Mouse (Mus musculus) midbrain, embryonic 10.5 days (tissue): ENCODE measurements around the gene Slc25a22. TPM values are rescaled to one million over a fixed set of nuclear protein-coding genes. Genes with fewer than 3 reads are reported as not detected.

Experiments
- DNase-seq: peaks from one replicate; pipeline ENCODE4 v3.0.0-alpha.2; 2017; ENCODE audit warnings: low spot score
- H3K27ac ChIP-seq: fragments of 300-500 bp; sonication (generic); replicated peaks from 2 replicates; pipeline ENCODE4 v1.5.1; 2016; ENCODE audit warnings: mild to moderate bottlenecking
- H3K27me3 ChIP-seq: fragments of 300-500 bp; sonication (generic); 2 replicates; pipeline ENCODE4 v1.6.1; 2016; ENCODE audit warnings: low read depth, mild to moderate bottlenecking; ENCODE audit not compliant: poor library complexity, severe bottlenecking
- H3K36me3 ChIP-seq: fragments of 300-500 bp; sonication (generic); 2 replicates; pipeline ENCODE4 v1.6.1; 2016; ENCODE audit warnings: mild to moderate bottlenecking, moderate library complexity
- H3K4me1 ChIP-seq: fragments of 300-500 bp; sonication (generic); 2 replicates; pipeline ENCODE4 v1.6.1; 2016
- H3K4me3 ChIP-seq: fragments of 300-500 bp; sonication (generic); 2 replicates; pipeline ENCODE4 v1.5.1; 2016; ENCODE audit warnings: mild to moderate bottlenecking, moderate library complexity
- H3K9me3 ChIP-seq: fragments of 300-500 bp; sonication (generic); replicated peaks from 2 replicates; pipeline ENCODE4 v1.6.1; 2016; ENCODE audit warnings: mild to moderate bottlenecking
- WGBS: fragments of 180-500 bp; shearing (Covaris S2); methylation state at CpG from one replicate; pipeline ENCODE4 v1.1.7; 2016; 5-methylcytosine and 5-hydroxymethylcytosine counted together
- polyA plus RNA-seq: library from polyadenylated mRNA; unstranded; fragments of >200 nt; fragmentation: Nextera tagmentation; extraction: Ambion mirVana; gene quantifications from 2 replicates; pipeline ENCODE4 v1.2.1, GENCODE M21; 2016

Gene Slc25a22
- polyA plus RNA-seq, 1 experiment from 2014 or later, result 43.7 TPM

- no peaks in the 10 kb centered on the region for H3K9me3 ChIP-seq
- H3K27me3 ChIP-seq, result no peaks in the 10 kb centered on the region
- peak overlapping the region; percentile 72 for H3K4me3 ChIP-seq
- 71% methylated on average over 9 of the region's 9 CpGs for WGBS
- no peak for DNase-seq
- H3K27ac ChIP-seq, result peak overlapping the region; percentile 89
- H3K36me3 ChIP-seq, result peaks cover 65% of the 10 kb centered on the region
- H3K4me1 ChIP-seq, result peaks cover 70% of the 10 kb centered on the region
These were observed 1.7 kb downstream of the Slc25a22 start for GRCm38 (mm10) chr7:141435856-141436522.

- Histone ChIP-seq H3K4me1 (peaks cover 67% of the 10 kb centered on the region), H3K36me3 (peaks cover 65% of the 10 kb centered on the region), H3K27me3 (no peaks in the 10 kb centered on the region), H3K27ac (peak overlapping the region; percentile 86), H3K4me3 (peak overlapping the region; percentile 72), H3K9me3 (no peaks in the 10 kb centered on the region)
- DNase-seq, result peak; percentile 62
- WGBS, result 4% methylated on average over 17 of the region's 17 CpGs
These were observed 2.4 kb downstream of the Slc25a22 start for GRCm38 (mm10) chr7:141435129-141435855.

GRCm38 (mm10) chr7:141434464-141434863 is 3.2 kb downstream of the Slc25a22 start:
- H3K27ac ChIP-seq, result peak overlapping the region; percentile 86

GRCm38 (mm10) chr7:141433517-141434400 is 3.9 kb downstream of the Slc25a22 start:
- H3K27me3 ChIP-seq, result 0 out of 2 replicates have a peak, but pooled peaks cover under 1% of the 10 kb centered on the region
- H3K9me3 ChIP-seq, result no peaks in the 10 kb centered on the region
- peak overlapping the region; percentile 86 for H3K27ac ChIP-seq
- 76% methylated on average over 15 of the region's 15 CpGs for WGBS
- H3K4me3 ChIP-seq, result peak overlapping the region; percentile 72
- H3K36me3 ChIP-seq, result peaks cover 53% of the 10 kb centered on the region
- peaks cover 82% of the 10 kb centered on the region for H3K4me1 ChIP-seq
- no peak for DNase-seq

More at GRCm38 (mm10) chr7:141434464-141434863, 3.2 kb downstream of the Slc25a22 start:
- H3K4me1 ChIP-seq, result peaks cover 75% of the 10 kb centered on the region
- H3K4me3 ChIP-seq, result peak overlapping the region; percentile 72
- DNase-seq, result peak; percentile 62
- H3K9me3 ChIP-seq, result no peaks in the 10 kb centered on the region
- H3K36me3 ChIP-seq, result peaks cover 60% of the 10 kb centered on the region
- H3K27me3 ChIP-seq, result no peaks in the 10 kb centered on the region
- WGBS, result 14% methylated on average over 8 of the region's 8 CpGs

- peaks cover 88% of the 10 kb centered on the region for H3K4me1 ChIP-seq
- WGBS, result 89% methylated on average over 6 of the region's 6 CpGs
- peak overlapping the region; percentile 72; the same call in 1 of the 2 replicates for H3K4me3 ChIP-seq
- H3K36me3 ChIP-seq, result peaks cover 44% of the 10 kb centered on the region
- H3K27me3 ChIP-seq, result peaks cover 9% of the 10 kb centered on the region; the same call in 1 of the 2 replicates
- DNase-seq, result no peak
- H3K27ac ChIP-seq, result 0 out of 2 replicates have a peak overlapping the region, but pooled peaks have one; percentile 10
- no peaks in the 10 kb centered on the region for H3K9me3 ChIP-seq
These were observed 4.8 kb downstream of the Slc25a22 start for GRCm38 (mm10) chr7:141432741-141433516.

- peaks cover 39% of the 10 kb centered on the region for H3K36me3 ChIP-seq
- peaks cover 80% of the 10 kb centered on the region for H3K4me1 ChIP-seq
These were observed 5.5 kb downstream of the Slc25a22 start for GRCm38 (mm10) chr7:141432186-141432611.

GRCm38 (mm10) chr7:141431434-141432185 is 6.1 kb downstream of the Slc25a22 start:
- no peak overlapping the region for H3K4me3 ChIP-seq
- H3K27me3 ChIP-seq, result peaks cover 12% of the 10 kb centered on the region; the same call in 1 of the 2 replicates
- no peak for DNase-seq
- H3K9me3 ChIP-seq, result no peaks in the 10 kb centered on the region
- H3K27ac ChIP-seq, result no peak overlapping the region
- 94% methylated on average over 19 of the region's 19 CpGs for WGBS
- peaks cover 39% of the 10 kb centered on the region for H3K36me3 ChIP-seq
- H3K4me1 ChIP-seq, result peaks cover 74% of the 10 kb centered on the region

More at GRCm38 (mm10) chr7:141432186-141432611, 5.5 kb downstream of the Slc25a22 start:
- 90% methylated on average over 8 of the region's 8 CpGs for WGBS
- no peaks in the 10 kb centered on the region for H3K9me3 ChIP-seq
- H3K27ac ChIP-seq, result no peak overlapping the region
- DNase-seq, result no peak
- peaks cover 9% of the 10 kb centered on the region; the same call in 1 of the 2 replicates for H3K27me3 ChIP-seq
- no peak overlapping the region for H3K4me3 ChIP-seq

GRCm38 (mm10) chr7:141430585-141431240 is 7.0 kb downstream of the Slc25a22 start:
- peaks cover 39% of the 10 kb centered on the region for H3K36me3 ChIP-seq
- H3K27me3 ChIP-seq, result peaks cover 15% of the 10 kb centered on the region; the same call in 1 of the 2 replicates
- no peak overlapping the region for H3K27ac ChIP-seq
- H3K4me3 ChIP-seq, result no peak overlapping the region
- no peak for DNase-seq
- H3K4me1 ChIP-seq, result peaks cover 65% of the 10 kb centered on the region
- H3K9me3 ChIP-seq, result no peaks in the 10 kb centered on the region
- 93% methylated on average over 9 of the region's 9 CpGs for WGBS

- no peak for DNase-seq
- WGBS, result 67% methylated on average over 9 of the region's 9 CpGs
- H3K4me3 ChIP-seq, result peak overlapping the region; percentile 55; the same call in 1 of the 2 replicates
- peak overlapping the region; percentile 68; the same call in 1 of the 2 replicates for H3K27ac ChIP-seq
- peaks cover 15% of the 10 kb centered on the region; the same call in 1 of the 2 replicates for H3K27me3 ChIP-seq
- H3K9me3 ChIP-seq, result no peaks in the 10 kb centered on the region
- peaks cover 39% of the 10 kb centered on the region for H3K36me3 ChIP-seq
- H3K4me1 ChIP-seq, result peaks cover 58% of the 10 kb centered on the region
These were observed 7.7 kb downstream of the Slc25a22 start for GRCm38 (mm10) chr7:141429840-141430584.

GRCm38 (mm10) chr7:141429310-141429709 is 8.4 kb downstream of the Slc25a22 start, which contains the start of gene Cend1:
Cend1 (minus strand) TSS chr7:141429491.
- 3% methylated on average over 19 of the region's 19 CpGs for WGBS
- H3K27ac ChIP-seq, result peak within 1 kb of the TSS; percentile 68
- H3K4me1 ChIP-seq, result peaks cover 51% of the 10 kb centered on the region
- no peaks in the 10 kb centered on the region for H3K9me3 ChIP-seq
- peak; percentile 71 for DNase-seq
- peak within 1 kb of the TSS; percentile 55 for H3K4me3 ChIP-seq
- H3K36me3 ChIP-seq, result peaks cover 39% of the 10 kb centered on the region
- H3K27me3 ChIP-seq, result peaks cover 15% of the 10 kb centered on the region; the same call in 1 of the 2 replicates
